Mouse (Mus musculus) layer of hippocampus, adult 2 months (tissue): Measurements from ENCODE around the gene Saysd1. TPM values are rescaled to one million over a fixed set of nuclear protein-coding genes. Genes with fewer than 3 reads are reported as not detected.

Experiments
- DNase-seq, 2 experiments: peaks; one replicate each; pipeline ENCODE4 v3.0.0; 2022; ENCODE audit warnings: low spot score in 2 of 2
- H3K27ac ChIP-seq: fragments of 200-600 bp; 2 replicates; pipeline ENCODE4 v1.8.1; 2022
- H3K4me3 ChIP-seq: fragments of 200-600 bp; 2 replicates; pipeline ENCODE4 v1.8.1; 2022; ENCODE audit warnings: mild to moderate bottlenecking
- CTCF ChIP-seq: fragments of 200-600 bp; conservative IDR thresholded peaks from 2 replicates; pipeline ENCODE4 v1.8.1; 2022; ENCODE audit warnings: antibody characterized with exemption, mild to moderate bottlenecking, moderate library complexity
- total RNA-seq, 2 experiments: library from RNA; stranded (reverse); gene quantifications; 2 replicates each; pipeline ENCODE4 v1.2.3; 2021

Gene Saysd1
- total RNA-seq, 2 experiments from 2014 or later = 4.8 to 5.2 TPM

DNA sequence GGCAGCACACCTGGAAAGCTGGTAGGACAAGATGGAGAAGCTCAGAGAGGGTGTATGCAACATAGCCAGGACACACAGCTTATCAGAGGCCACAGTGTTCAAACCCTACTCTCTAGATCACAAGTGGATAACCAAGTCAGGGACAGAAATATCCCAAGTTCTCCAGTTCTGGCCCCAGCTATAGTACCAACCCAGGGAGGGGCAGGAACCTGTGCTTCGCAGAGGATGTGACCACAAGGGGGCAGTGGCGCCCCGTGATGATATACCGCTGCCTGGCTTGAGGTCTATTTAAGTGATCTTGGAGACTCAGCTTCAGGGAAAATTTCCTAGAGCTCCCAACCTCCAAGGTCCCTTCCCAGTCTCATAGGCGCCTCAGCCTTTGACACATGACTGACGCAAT is 24.4 kb downstream of the Saysd1 start:
- DNase-seq = peak; percentile 74 to 92

GRCm38 (mm10) chr14:20113189-20113961 is 25.0 kb downstream of the Saysd1 start:
- H3K27ac ChIP-seq = no peak overlapping the region
- H3K4me3 ChIP-seq = no peak overlapping the region
- no peak for DNase-seq
- no peak for TF ChIP-seq CTCF

More for the DNA sequence above, 24.4 kb downstream of the Saysd1 start:
- peak; percentile 97 for TF ChIP-seq CTCF
- Histone ChIP-seq H3K4me3 (no peak overlapping the region), H3K27ac (no peak overlapping the region)

DNA sequence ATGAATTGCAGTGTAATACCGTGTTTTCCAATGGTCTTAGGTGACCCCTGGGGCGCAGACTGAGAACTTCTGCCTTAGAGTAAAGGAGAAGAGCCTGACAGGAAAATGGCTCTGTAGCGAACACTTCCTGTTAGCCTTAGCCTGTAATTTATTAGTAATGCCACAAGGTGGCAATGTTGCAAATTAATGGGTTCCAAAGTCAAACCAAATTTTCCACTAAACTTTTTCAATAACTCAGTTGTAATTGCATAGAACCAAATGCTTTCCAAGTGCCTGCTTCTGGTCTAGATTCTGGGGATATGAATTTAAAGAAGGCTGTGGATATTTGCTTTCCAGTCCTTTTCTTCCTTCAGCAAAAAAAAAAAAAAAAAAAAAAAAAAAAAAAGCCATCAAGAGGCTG is 26.1 kb downstream of the Saysd1 start:
- TF ChIP-seq CTCF = peak; percentile 62
- Histone ChIP-seq H3K4me3 (no peak overlapping the region), H3K27ac (no peak overlapping the region)
- DNase-seq = no peak

GRCm38 (mm10) chr14:20110945-20111344 is 27.4 kb downstream of the Saysd1 start:
- Histone ChIP-seq H3K4me3 (no peak overlapping the region), H3K27ac (no peak overlapping the region)
- TF ChIP-seq CTCF = no peak
- no peak for DNase-seq

DNA sequence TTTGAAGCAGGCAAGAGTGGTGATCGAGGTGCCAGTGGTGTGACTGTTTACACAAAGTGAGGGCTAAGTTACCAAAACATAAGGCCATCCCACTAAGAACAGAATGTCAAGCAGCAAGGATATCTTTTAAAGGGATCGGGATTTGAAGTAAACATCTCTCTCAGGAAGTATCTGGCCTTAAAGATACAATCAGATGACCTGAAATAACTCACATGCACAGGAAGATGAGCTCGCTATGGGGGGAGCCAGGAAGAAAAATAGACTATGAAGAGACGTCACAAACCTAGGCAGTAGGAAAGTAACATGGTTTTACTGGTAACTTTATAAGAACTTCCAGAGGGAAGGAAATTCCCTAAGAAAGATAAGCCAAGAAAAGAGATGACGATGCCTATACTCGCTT is 32.1 kb downstream of the Saysd1 start:
- no peak for DNase-seq
- no peak for TF ChIP-seq CTCF
- Histone ChIP-seq H3K4me3 (no peak overlapping the region), H3K27ac (no peak overlapping the region)

DNA sequence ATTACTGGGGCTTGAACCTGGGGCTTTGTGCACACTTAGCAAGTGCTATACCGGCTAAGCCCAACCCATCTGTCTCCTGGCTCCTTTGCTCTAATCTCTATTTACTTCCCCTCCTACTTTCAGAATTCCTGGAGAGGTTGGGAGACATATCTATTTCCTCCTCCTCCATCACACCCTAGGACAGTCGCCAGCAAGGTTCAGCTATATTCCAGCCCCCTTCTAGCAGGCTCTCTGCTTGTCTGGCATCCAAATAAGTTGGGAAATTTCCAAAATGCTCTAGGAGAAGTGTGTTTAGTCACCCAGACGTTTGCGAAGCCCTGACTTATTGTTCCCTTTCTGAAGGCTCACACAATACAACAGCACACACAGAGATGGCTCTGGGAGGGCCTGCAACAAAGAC is 35.1 kb downstream of the Saysd1 start:
- no peak for DNase-seq
- no peak for TF ChIP-seq CTCF
- Histone ChIP-seq H3K4me3 (no peak overlapping the region), H3K27ac (no peak overlapping the region)

GRCm38 (mm10) chr14:20098061-20098460 is 40.3 kb downstream of the Saysd1 start:
- no peak overlapping the region for H3K27ac ChIP-seq
- TF ChIP-seq CTCF = no peak

DNA sequence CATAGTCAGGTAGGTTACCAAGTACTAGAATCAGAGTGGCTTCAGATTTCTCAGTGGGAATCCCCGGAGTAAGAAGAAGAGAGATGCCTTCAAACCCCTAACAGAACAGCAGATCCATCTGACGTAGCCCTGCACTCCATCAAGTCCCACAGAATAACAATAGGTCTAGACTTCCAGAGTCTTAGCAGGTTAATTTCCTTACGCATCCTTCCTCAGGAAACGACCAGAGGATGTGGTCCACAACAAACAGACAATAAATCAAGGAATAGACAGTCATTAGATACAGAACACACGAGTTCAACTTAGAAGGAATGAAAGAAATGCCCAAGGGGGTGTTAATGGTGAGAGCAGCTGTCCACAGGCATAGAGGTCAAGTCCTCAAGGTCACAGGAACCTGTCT is 43.4 kb downstream of the Saysd1 start:
- no peak for TF ChIP-seq CTCF
- DNase-seq = no peak
- no peak overlapping the region for H3K27ac ChIP-seq
- H3K4me3 ChIP-seq = no peak overlapping the region

More at GRCm38 (mm10) chr14:20098061-20098460, 40.3 kb downstream of the Saysd1 start:
- H3K4me3 ChIP-seq = no peak overlapping the region
- DNase-seq = no peak

GRCm38 (mm10) chr14:20093493-20093892 is 44.8 kb downstream of the Saysd1 start:
- no peak overlapping the region for H3K4me3 ChIP-seq

DNA sequence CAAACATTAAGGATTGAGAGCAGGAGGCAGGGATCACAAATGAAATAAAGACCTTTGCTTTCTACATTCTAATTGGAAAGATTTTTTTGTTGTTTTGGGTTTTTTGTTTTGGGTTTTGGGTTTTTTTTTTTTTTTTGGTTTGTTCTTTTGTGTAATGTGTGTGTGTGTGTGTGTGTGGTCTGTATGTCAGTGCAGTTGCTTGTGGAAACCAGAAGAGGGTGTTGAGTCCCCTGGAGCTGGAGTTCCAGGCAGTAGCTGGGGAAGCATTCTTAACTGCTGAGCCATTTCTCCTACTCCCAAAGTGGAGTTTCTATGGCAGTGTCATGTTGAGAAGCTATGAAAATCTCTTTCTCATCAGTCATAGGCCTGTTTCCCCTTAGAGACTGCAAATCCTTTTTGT is 54.0 kb downstream of the Saysd1 start:
- Histone ChIP-seq H3K27ac (no peak overlapping the region), H3K4me3 (no peak overlapping the region)
- TF ChIP-seq CTCF = peak; percentile 29
- DNase-seq = no peak

More at GRCm38 (mm10) chr14:20093493-20093892, 44.8 kb downstream of the Saysd1 start:
- no peak for DNase-seq
- no peak for TF ChIP-seq CTCF
- no peak overlapping the region for H3K27ac ChIP-seq

DNA sequence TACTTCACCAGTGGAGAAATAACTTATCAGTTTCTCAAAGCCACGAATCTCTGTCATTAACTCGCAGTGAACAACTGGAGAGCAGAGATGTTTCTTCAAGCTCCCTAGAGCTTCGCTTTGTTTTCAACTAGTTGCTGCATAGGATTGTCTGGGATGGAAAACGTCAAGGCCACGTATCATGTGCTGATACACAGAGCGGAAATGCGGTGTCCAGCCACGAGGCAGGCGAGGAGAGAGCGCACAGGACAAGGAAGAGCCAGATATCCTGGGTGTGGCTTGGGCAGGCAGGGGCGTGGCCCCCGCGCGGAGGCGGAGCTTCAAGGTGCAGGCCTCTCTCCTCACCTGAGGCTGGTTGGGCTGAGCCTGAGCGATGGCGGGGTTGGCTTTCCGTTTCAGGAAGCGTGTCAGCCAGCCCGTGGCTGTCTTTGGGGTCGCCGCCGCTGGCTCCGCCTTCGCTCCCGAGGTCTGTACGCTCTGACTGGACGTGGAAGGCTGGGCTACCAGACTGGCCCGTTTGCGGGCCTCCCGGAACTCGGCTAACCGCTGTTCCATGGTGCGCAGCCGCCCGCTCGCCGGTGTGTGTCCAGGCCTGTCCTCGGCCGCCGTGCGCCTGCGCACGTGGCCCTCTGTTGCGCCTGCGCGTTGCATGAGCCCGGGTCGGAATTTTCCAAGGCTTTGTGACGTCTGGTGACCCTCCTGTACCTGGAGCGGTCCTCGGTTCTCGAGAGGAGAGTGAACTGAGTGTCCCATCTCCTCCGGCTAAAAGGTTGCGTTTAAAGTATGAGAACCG is 55.6 kb downstream of the Saysd1 start:
- Histone ChIP-seq H3K4me3 (peak overlapping the region; percentile 64), H3K27ac (peak overlapping the region; percentile 97)
- peak; percentile 90 to 91 for DNase-seq
- no peak for TF ChIP-seq CTCF

DNA sequence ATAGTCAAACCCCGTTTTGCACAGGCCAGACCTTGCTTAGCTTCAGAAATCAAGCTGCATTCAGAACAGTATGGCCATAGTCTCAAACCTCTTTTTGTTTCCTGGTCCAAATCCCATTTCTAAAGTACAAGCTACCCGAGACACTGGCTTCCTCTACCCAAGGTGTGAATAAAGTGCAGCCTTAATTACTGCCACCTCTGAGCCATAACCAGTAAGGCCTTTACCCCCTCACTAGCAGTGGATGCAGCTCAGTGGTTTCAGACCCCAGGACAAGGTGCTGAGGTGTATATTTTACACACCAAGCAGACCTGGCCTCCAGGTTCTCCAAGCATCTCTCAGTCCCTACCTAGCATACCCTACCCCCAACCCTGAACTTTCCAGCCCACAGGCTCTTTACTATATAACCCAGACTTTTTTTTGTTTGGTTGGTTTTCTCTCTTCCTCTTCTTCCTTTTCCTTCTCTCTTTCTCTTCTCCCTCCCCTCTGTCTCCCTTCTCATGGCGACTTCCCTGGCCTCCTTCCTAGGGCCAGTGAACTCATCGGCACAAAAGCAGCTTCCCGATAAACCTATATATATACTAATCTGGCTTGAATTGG is 56.3 kb downstream of the Saysd1 start:
- no peak for DNase-seq
- TF ChIP-seq CTCF = no peak
- H3K4me3 ChIP-seq = peak overlapping the region; percentile 64
- H3K27ac ChIP-seq = peak overlapping the region; percentile 97

DNA sequence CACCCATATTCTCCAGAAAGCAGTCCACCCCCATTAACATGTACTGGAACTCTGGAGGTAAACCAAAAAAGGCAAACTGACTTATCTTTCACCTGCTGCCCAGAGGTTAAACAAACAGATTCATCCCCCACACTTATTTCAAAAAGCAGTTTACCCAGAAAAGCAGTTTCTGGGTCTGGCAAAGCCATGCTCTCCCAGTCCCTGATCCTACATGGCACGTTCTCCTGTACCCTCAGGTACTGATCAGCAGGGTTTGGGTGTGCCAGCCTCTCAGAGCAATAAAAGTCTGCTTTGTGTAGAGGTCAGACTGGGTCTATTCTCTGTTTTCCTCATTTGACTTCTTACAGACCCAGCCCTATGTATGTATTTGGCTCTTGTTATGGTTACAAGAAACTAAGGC is 57.2 kb downstream of the Saysd1 start:
- no peak for TF ChIP-seq CTCF
- H3K27ac ChIP-seq = no peak overlapping the region
- no peak for DNase-seq
- H3K4me3 ChIP-seq = no peak overlapping the region

- no peak for DNase-seq
- no peak overlapping the region for H3K27ac ChIP-seq
- TF ChIP-seq CTCF = no peak
- no peak overlapping the region for H3K4me3 ChIP-seq
These were observed 61.2 kb downstream of the Saysd1 start for GRCm38 (mm10) chr14:20077181-20077580.
